In genomic region chr5:144691421-144691820, GRCm38 (mm10) we compare ENCODE assay signal across 18 mouse cellular contexts.
DNase-seq lines count a peak whose midpoint lies in the region; ATAC-seq lines count a peak whose summit lies in the region.
"Had no signal": no experiment of that assay in that cellular context is flagged by ENCODE, and none has a peak within 500 bp of the region (broad histone marks: within the 10 kb centered on the region; RNA-seq: fewer than 3 reads in every experiment).

No protein-coding gene starts in this region.

- no peaks in the 10 kb centered on the region for H3K4me1 ChIP-seq in heart, embryonic 10.5 days
- H3K4me1 ChIP-seq in hindbrain, embryonic 12.5 days: peaks cover 27% of the 10 kb centered on the region
- H3K4me1 ChIP-seq in midbrain, embryonic 15.5 days: peaks cover 20% of the 10 kb centered on the region
- H3K4me1 ChIP-seq: heart, embryonic 15.5 days; liver, embryonic 15.5 days had no signal

- H3K36me3 ChIP-seq in heart, embryonic 10.5 days: no peaks in the 10 kb centered on the region
- H3K36me3 ChIP-seq in hindbrain, embryonic 12.5 days: no peaks in the 10 kb centered on the region
- H3K36me3 ChIP-seq in midbrain, embryonic 15.5 days (replicated peaks): no peaks in the 10 kb centered on the region
- H3K36me3 ChIP-seq: heart, embryonic 15.5 days; hindbrain, embryonic 15.5 days; limb, embryonic 12.5 days; liver, embryonic 15.5 days had no signal

- no peak overlapping the region for H3K27ac ChIP-seq in heart, embryonic 10.5 days
- peak overlapping the region; percentile 71 for H3K27ac ChIP-seq in hindbrain, embryonic 12.5 days
- H3K27ac ChIP-seq in midbrain, embryonic 15.5 days: 0 out of 2 replicates have a peak overlapping the region, but pooled peaks have one; percentile 43
- H3K27ac ChIP-seq: heart, embryonic 15.5 days; hindbrain, embryonic 15.5 days; left cerebral cortex, adult 2 months; limb, embryonic 12.5 days; liver, embryonic 15.5 days had no signal

- H3K9ac ChIP-seq in hindbrain, embryonic 12.5 days: no peak overlapping the region
- H3K9ac ChIP-seq in midbrain, embryonic 15.5 days: no peak overlapping the region
- H3K9ac ChIP-seq: heart, embryonic 15.5 days; hindbrain, embryonic 15.5 days; limb, embryonic 12.5 days; liver, embryonic 15.5 days had no signal

- no peaks in the 10 kb centered on the region for H3K9me3 ChIP-seq in heart, embryonic 10.5 days
- H3K9me3 ChIP-seq in hindbrain, embryonic 12.5 days (replicated peaks): no peaks in the 10 kb centered on the region
- H3K9me3 ChIP-seq in midbrain, embryonic 15.5 days: no peaks in the 10 kb centered on the region
- H3K9me3 ChIP-seq: heart, embryonic 15.5 days; hindbrain, embryonic 15.5 days; limb, embryonic 12.5 days; liver, embryonic 15.5 days had no signal

- WGBS in heart, embryonic 10.5 days: 65% methylated on average over 4 of the region's 4 CpGs
- WGBS in hindbrain, embryonic 12.5 days: 18% methylated on average over 4 of the region's 4 CpGs
- WGBS in midbrain, embryonic 15.5 days: 24% methylated on average over 4 of the region's 4 CpGs

- H3K27me3 ChIP-seq in heart, embryonic 10.5 days (ENCODE audit: insufficient read depth, poor library complexity, severe bottlenecking): no peaks in the 10 kb centered on the region
- no peaks in the 10 kb centered on the region for H3K27me3 ChIP-seq in hindbrain, embryonic 12.5 days
- H3K27me3 ChIP-seq in midbrain, embryonic 15.5 days (replicated peaks): no peaks in the 10 kb centered on the region
- H3K27me3 ChIP-seq: heart, embryonic 15.5 days; hindbrain, embryonic 15.5 days; limb, embryonic 12.5 days; liver, embryonic 15.5 days had no signal

- ATAC-seq in hindbrain, embryonic 12.5 days (ENCODE audit: low FRiP score): peak; percentile 79
- ATAC-seq in midbrain, embryonic 15.5 days (replicated peaks): no peak
- no peak for ATAC-seq in erythroid progenitor cell, adult 5-6 weeks (replicated peaks; ENCODE audit: low FRiP score, poor library complexity, severe bottlenecking)
- ATAC-seq: Patski had no signal

- no peak overlapping the region for H3K4me3 ChIP-seq in heart, embryonic 10.5 days
- no peak overlapping the region for H3K4me3 ChIP-seq in hindbrain, embryonic 12.5 days
- no peak overlapping the region for H3K4me3 ChIP-seq in midbrain, embryonic 15.5 days
- H3K4me3 ChIP-seq: heart, embryonic 15.5 days; hindbrain, embryonic 15.5 days; left cerebral cortex, adult 2 months; limb, embryonic 12.5 days; liver, embryonic 15.5 days had no signal

- H3K4me2 ChIP-seq in hindbrain, embryonic 12.5 days (replicated peaks): no peak overlapping the region
- no peak overlapping the region for H3K4me2 ChIP-seq in midbrain, embryonic 15.5 days
- H3K4me2 ChIP-seq: heart, embryonic 15.5 days; hindbrain, embryonic 15.5 days; limb, embryonic 12.5 days; liver, embryonic 15.5 days had no signal

- DNase-seq in heart, adult 11 months: peak; percentile 55
- no peak for DNase-seq in heart, embryonic 10.5 days (ENCODE audit: low spot score)
- DNase-seq in embryo, embryonic 10.5 days (ENCODE audit: low spot score): peak; percentile 50
- no peak for DNase-seq in right cerebral cortex, adult 2 months (ENCODE audit: low spot score in 2 of 2)
- DNase-seq in urinary bladder, adult 18-20 months (ENCODE audit: low spot score in 2 of 2): no peak
- DNase-seq: cerebellum, adult 11 months; kidney, adult 2 months; lung, postnatal 14 days; right cerebral cortex, postnatal 4 days had no signal

Comparison
In these comparisons a context has a peak if more than half of its experiments do, and no peak if none do; other contexts are left out.
1. DNase-seq: peak in heart, adult 11 months (single experiment) and embryo, embryonic 10.5 days (single experiment); none in heart, embryonic 10.5 days (single experiment), right cerebral cortex, adult 2 months (0 of 2) and urinary bladder, adult 18-20 months (0 of 2).